ENCODE assay signal across 9 mouse cellular contexts in genomic region chr19:55838389-55839035, GRCm38 (mm10).
A peak's percentile ranks its signal among the peaks of the same experiment; 100 is the strongest.
DNase-seq lines count a peak whose midpoint lies in the region; ATAC-seq and TF ChIP-seq lines count a peak whose summit lies in the region.
"Had no signal": no experiment of that assay in that cellular context is flagged by ENCODE, and none has a peak within 500 bp of the region (broad histone marks: within the 10 kb centered on the region; RNA-seq: fewer than 3 reads in every experiment).

No protein-coding gene starts in this region.

- H3K4me3 ChIP-seq in gastrocnemius, adult 2 months, result peak overlapping the region; percentile 46
- no peak overlapping the region for H3K4me3 ChIP-seq in spleen, adult 2 months (ENCODE audit: extremely low read depth, insufficient read depth, insufficient read length)
- no peak overlapping the region for H3K4me3 ChIP-seq in liver, embryonic 12.5 days
- H3K4me3 ChIP-seq in stomach, postnatal 0 days (ENCODE audit: low read depth, low read length), result no peak overlapping the region

- TF ChIP-seq EP300 in stomach, postnatal 0 days (optimal IDR thresholded peaks at IDR 0.05), result no peak

- no peak overlapping the region for H3K9ac ChIP-seq in liver, embryonic 12.5 days
- H3K9ac ChIP-seq in stomach, postnatal 0 days (ENCODE audit: low read length), result peak overlapping the region; percentile 35; the same call in 1 of the 2 replicates

- 57% methylated on average over 5 of the region's 5 CpGs for WGBS in spleen, adult 2 months
- WGBS in liver, embryonic 12.5 days (ENCODE audit: insufficient replicate concordance), result 39% methylated on average over 5 of the region's 5 CpGs
- 20% methylated on average over 5 of the region's 5 CpGs for WGBS in stomach, postnatal 0 days

- H3K36me3 ChIP-seq in spleen, adult 2 months (ENCODE audit: control insufficient read depth, insufficient read depth, low read length), result no peaks in the 10 kb centered on the region
- peaks cover 4% of the 10 kb centered on the region; the same call in 1 of the 2 replicates for H3K36me3 ChIP-seq in liver, embryonic 12.5 days
- H3K36me3 ChIP-seq in stomach, postnatal 0 days (ENCODE audit: control insufficient read depth, insufficient read depth, low read length), result no peaks in the 10 kb centered on the region

- H3K27me3 ChIP-seq in spleen, adult 2 months (ENCODE audit: control insufficient read depth, insufficient read depth, low read length), result no peaks in the 10 kb centered on the region
- no peaks in the 10 kb centered on the region for H3K27me3 ChIP-seq in liver, embryonic 12.5 days (replicated peaks)
- no peaks in the 10 kb centered on the region for H3K27me3 ChIP-seq in stomach, postnatal 0 days (ENCODE audit: control insufficient read depth, insufficient read depth, low read length)

- no peak for ATAC-seq in liver, embryonic 12.5 days
- peak; percentile 70 for ATAC-seq in stomach, postnatal 0 days (ENCODE audit: low FRiP score, low TSS enrichment)

- intact Hi-C loops in gastrocnemius, adult 2 months (cut with DNase I), result no loop called here

- TF ChIP-seq POLR2A in spleen, adult 2 months (IDR thresholded peaks at IDR 0.05; ENCODE audit: low read depth, low read length), result no peak

- no peak for DNase-seq in gastrocnemius, adult 2 months
- DNase-seq in gastrocnemius, adult 18-20 months (ENCODE audit: low spot score), result no peak
- DNase-seq in spleen, adult 2 months (ENCODE audit: low read depth in 1 of 2, low spot score in 2 of 2), result no peak
- no peak for DNase-seq in spleen, adult 12 weeks (ENCODE audit: low spot score)
- DNase-seq in stomach, postnatal 0 days (ENCODE audit: low spot score), result peak; percentile 59
- no peak for DNase-seq in adrenal gland, postnatal 10 days
- no peak for DNase-seq in urinary bladder, postnatal 10 days (ENCODE audit: low spot score)

- no peak for TF ChIP-seq CTCF in gastrocnemius, adult 2 months (IDR thresholded peaks at IDR 0.05)
- TF ChIP-seq CTCF in spleen, adult 2 months (IDR thresholded peaks at IDR 0.05; ENCODE audit: extremely low read depth, insufficient read depth, insufficient read length, insufficient replicate concordance), result no peak
- no peak for TF ChIP-seq CTCF in stomach, postnatal 0 days (IDR thresholded peaks at IDR 0.05; ENCODE audit: low read depth)

- peak overlapping the region; percentile 73 for H3K27ac ChIP-seq in gastrocnemius, adult 2 months
- 0 out of 2 replicates have a peak overlapping the region, but pooled peaks have one; percentile 27 for H3K27ac ChIP-seq in spleen, adult 2 months (ENCODE audit: insufficient read depth, low read length)
- H3K27ac ChIP-seq in liver, embryonic 12.5 days, result peak overlapping the region; percentile 29; the same call in 1 of the 2 replicates
- H3K27ac ChIP-seq in stomach, postnatal 0 days (replicated peaks), result peak overlapping the region; percentile 79
- H3K27ac ChIP-seq: macrophage had no signal

- H3K4me1 ChIP-seq in spleen, adult 2 months (ENCODE audit: control insufficient read depth, insufficient read depth, insufficient read length), result no peaks in the 10 kb centered on the region; the same call in 1 of the 2 replicates
- peaks cover 48% of the 10 kb centered on the region for H3K4me1 ChIP-seq in liver, embryonic 12.5 days
- H3K4me1 ChIP-seq in stomach, postnatal 0 days (replicated peaks; ENCODE audit: control insufficient read depth, insufficient read depth), result peaks cover 9% of the 10 kb centered on the region

- H3K4me2 ChIP-seq in liver, embryonic 12.5 days, result no peak overlapping the region
- peak overlapping the region; percentile 38 for H3K4me2 ChIP-seq in stomach, postnatal 0 days (replicated peaks; ENCODE audit: low read depth)

- no peaks in the 10 kb centered on the region; the same call in 1 of the 2 replicates for H3K9me3 ChIP-seq in liver, embryonic 12.5 days (replicated peaks)
- no peaks in the 10 kb centered on the region for H3K9me3 ChIP-seq in stomach, postnatal 0 days (ENCODE audit: control insufficient read depth, low read length)

Comparison
In these comparisons a context has a peak if more than half of its experiments do, and no peak if none do; other contexts are left out.
1. H3K27ac ChIP-seq: peak in every context shown above with its lines; median percentile 79 in stomach, postnatal 0 days; 73 in gastrocnemius, adult 2 months; 29 in liver, embryonic 12.5 days; 27 in spleen, adult 2 months.